Mouse (Mus musculus) 416B (cell line): ENCODE results near the gene Il1rap.
A peak's percentile ranks its signal among the peaks of the same experiment; 100 is the strongest.

Experiments used
- DNase-seq: peaks from one replicate; pipeline ENCODE4 v3.0.0; 2011; ENCODE audit warnings: low read depth

Gene Il1rap

DNA sequence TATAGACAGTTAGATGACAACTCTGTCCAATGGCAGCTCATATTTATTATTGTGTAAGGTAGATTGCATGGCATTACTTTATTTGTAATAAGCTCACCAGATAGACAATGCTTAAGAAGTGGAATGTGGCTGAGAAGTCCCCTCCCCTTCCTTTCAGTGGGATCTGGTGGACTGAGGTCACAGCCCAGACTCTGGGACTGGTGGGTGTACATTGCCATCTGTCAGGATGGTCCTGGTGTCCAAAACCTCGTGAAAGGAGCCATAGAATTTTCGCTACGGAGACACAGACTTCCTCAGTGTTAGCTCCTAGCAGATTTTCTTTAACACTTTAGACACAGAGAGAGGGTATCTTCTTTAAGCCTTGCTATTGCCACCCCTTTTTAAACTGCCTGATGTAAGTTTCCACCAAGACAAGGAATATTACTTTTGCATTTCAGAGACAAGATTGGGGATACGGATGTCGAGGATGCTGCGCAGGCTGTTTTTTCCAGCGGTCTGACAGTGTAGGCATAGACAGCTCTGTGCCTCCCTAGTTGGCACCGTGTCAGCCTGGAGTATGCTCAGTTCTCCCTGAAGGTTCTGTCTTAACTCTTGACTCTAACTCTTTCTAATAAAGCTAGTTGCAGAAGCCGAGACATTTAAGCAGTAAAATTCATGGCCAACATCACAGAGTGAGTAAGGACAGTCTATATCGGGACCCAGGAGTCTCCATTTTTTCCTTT, 31.2 kb downstream of the Il1rap start:
- no peak for DNase-seq

DNA sequence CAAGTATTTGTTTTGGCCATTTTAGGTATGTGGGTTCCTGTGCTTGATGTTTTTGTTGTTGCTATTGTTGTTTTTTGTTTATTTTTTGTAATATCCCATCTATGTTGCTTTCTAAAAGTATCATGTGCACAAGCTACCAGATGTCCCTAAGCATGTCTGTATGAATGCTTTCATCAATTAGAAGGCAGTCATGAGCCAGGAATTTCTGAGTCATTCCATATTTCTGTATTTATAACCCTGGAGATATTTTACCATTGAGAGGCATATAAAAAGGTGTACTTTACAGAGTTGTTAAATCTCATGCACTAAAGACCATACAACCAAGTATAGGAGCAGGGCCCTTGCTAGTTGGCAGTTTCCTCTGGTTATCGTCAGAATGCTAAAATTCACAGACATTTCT, 41.6 kb downstream of the Il1rap start:
- no peak for DNase-seq

DNA sequence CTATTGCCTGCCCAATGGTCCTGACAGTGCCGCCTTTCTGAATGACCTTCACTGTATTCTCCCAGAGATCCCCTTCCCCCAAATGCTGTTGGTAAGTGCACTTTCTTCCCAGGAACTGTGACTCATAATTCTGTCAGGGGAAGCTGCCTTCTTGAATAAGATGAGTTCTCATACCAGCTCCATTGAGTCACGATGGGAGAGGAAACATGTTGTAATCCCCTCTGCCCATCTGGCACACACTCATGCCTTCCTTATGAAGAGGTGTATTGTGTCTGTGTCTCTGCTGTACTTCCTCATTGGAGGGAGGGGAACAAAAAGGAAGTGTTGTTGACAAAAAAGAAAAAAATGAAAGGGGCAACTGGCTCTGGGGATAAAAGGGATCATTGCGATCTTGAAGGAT, 44.6 kb downstream of the Il1rap start:
- DNase-seq = peak; percentile 54

DNA sequence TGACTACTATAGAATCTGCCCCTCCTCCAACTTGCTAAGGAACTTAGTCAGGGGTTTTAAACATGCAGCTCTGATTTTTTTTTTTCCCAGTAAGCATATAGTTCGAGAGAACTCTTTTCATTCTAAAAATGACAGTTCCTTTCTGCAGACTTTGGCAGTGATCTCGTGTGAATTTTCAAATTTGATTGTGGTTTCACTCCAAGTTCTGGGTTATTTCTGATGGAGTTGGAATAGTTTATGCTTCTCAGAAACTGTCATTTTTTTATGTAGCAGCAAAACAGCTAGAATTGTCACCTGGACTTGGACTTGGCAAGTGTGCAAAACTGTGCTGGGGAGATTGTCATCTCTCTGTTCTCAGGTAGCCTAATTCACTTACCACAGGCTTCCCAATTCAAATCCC, 53.3 kb downstream of the Il1rap start:
- no peak for DNase-seq

DNA sequence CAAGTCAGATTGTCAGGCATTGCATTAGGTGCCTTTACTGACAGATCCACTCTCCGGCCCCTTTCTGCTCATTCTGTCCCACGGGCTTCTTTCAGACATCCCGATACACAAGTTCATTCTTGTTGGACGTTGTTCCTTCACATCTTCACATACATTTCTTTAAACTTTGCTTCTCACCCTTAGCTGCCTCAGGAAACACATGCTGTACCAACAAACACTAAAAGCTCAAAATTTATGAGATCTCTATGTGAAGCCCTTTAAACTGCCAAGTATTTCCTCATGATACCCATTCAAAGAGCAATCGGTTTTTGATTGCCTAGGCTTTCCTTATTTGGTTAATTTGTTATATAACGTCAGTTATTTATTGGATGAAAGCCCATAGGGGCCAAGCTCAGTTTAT, 61.6 kb downstream of the Il1rap start:
- no peak for DNase-seq

DNA sequence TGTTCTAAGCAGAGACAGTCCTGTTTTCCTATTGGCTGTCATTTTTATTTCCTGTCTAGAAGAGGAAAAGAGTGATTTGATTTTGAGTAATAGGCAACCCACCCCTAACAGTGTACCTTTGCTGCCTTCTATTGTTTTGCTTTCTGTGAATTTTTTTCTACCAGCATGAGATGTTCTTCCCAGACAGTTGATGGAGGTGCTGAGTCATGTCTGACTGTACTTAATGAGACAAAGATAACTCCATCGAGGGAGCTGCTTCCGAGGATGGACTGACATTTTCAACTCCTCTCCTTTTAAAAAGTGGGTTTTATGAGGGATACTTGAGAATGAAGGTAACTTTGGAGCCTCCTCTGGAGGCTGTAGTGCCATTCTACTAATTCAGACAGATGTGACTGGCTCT, 64.6 kb downstream of the Il1rap start:
- no peak for DNase-seq

DNA sequence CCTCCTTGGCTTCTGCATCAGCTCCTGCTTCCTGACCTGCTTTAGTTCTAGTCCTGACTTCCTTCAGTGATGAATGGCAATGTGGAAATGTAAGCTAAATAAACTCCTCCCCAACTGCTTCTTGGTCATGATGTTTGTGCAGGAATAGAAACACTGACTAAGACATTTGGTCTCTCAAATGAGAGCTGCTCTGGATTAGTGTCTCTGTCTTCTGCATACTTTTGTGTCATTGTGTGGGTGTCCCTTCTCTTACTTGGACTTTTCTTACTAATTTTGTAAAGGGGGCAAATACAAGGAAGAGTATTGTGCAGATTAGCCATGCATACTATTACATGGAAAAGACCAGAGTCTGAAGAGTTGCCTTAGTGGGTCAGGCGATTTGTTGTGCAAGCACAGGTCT, 65.5 kb downstream of the Il1rap start:
- DNase-seq = no peak

DNA sequence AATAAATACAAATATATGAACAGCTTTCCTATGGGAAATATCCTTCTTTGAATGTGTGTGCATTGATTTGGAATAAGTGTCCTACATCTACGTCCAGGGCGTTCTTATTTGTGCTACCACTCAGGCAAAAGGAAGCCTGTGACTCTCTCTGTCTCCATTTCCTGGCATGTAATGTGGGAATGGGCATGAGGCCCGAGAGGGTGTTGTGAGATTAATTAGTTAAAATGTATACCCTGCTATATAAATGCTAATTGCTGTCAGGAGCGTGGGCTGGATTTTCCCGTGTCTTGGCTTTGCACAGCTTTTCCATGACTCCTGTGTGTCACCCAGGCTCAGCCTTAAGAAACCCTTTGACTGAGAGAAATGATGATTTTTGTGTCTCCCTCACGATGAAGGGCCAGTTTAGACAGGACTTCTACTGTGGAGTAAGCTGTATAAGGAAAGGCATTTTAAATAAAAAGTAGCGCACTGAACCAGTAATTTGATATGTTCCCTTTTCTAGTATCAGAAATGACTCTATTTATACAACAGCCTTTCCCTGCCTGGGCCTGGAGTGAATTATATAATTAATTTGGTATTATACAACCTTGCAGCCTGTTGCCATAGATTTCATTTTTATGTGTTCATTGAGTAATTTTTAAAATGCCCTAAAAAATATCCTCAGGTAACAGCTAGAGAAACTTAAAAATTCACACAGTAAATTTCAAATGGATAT, 81.4 kb downstream of the Il1rap start:
- DNase-seq = no peak

DNA sequence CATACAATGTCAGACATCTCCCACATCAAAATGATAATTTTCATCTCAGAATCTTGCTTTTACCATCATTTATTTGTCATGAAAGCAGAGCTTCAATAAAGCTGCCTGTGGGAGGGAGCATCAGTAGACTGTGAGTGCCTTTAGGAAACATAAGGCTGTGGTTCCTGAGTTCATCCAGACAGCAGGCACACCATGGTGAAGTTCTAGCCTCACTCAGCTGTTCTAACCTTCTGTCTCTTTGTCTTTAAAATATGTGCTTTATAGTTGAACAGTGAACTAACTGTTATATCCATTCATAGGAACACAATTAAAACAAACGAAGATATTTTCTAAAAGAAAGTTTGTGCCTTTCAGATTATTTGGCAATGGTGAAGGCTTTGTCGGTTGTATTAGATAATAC, 84.9 kb downstream of the Il1rap start:
- no peak for DNase-seq

DNA sequence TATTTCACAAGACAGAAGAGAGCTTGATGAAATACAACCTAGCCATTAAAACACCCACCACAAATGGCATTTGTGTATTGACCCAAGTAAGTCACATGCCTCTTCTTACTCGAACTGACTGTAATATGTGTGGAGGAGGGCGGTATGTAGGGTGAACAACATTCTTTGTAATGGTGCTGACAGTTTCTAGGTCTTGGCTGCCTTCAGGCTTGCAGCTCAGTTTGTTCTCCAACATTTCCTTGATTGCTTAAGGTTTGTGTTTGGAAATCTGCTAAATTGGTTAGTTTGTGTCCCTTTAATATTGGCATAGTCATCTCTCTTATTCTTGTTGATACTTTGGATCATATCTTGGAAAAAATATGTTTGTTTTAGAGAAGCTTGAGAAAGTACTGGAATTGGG, 87.6 kb downstream of the Il1rap start:
- DNase-seq = no peak

DNA sequence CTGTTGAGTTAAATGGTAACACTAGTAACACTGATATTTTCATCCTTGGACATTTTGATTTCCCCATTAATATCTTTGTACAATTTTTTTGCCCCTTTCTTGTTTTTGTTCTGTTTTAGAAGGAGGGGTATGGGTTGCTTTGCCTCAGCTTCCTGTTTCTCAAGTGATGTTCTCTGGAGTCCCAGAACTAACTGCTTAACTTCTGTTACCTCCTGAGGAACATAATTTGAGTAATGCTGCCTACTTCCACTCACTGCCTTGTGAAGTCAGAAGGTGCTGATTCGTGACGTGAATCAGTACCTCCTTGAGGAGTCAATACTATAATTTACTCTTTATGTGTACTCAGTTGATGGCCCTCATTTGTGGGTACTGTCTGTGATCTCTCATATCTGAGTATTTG, 98.9 kb downstream of the Il1rap start:
- DNase-seq = no peak

DNA sequence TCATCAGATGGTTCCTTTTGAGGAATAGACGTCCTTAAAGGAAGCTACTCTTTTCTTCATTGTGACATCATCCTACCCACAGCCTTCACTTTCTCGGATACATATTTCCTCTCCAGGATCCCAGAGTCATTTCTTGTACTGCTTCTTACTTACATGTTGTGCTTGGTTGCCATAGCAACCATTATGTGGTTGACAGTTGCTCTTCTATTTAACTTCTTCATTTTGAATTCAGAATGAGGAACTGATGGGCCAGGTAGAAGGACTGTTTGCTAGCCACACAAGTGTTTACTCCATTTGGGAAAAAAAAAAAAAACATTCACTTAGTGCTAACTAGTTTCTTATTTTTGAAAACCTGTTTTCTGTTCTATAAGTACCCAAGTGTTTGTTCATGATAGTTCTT, 108.3 kb downstream of the Il1rap start:
- DNase-seq = peak; percentile 32

DNA sequence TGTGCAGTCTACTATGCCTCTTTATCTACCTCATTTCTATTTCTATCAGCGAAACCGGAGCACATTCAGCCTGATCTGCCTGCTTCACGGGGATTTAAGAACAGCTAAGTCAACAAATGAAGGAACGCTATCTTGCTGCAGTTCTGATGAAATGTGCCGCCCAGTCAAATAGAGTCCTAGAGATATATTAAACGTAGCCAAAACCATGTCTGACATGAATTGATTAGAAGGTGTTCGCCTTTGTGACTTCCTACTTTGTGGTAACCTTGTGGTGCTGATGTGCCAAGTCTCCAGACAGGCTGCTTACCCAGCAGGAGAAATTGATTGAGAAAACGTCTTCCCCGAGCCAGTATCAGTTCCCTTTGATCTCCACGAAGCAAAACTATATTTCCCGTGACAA, 109.8 kb downstream of the Il1rap start:
- peak; percentile 1 for DNase-seq

DNA sequence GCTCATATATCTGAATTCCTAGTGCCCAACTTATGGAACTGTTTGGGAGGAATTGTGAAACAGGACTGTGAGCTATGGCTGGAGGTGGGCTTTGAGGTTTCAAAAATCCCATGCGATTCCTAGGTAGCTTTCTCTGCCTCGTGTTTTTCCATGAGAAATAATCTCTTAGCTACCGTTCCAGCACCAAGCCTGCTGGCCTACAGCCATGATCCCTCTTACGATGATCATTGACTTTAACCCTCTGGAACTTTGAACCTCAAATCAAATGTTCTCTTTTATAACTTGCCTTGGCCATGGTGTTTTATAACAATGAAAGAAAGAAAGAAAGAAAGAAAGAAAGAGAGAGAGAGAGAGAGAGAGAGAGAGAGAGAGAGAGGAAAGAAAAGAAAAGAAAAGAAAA, 116.6 kb downstream of the Il1rap start:
- no peak for DNase-seq

DNA sequence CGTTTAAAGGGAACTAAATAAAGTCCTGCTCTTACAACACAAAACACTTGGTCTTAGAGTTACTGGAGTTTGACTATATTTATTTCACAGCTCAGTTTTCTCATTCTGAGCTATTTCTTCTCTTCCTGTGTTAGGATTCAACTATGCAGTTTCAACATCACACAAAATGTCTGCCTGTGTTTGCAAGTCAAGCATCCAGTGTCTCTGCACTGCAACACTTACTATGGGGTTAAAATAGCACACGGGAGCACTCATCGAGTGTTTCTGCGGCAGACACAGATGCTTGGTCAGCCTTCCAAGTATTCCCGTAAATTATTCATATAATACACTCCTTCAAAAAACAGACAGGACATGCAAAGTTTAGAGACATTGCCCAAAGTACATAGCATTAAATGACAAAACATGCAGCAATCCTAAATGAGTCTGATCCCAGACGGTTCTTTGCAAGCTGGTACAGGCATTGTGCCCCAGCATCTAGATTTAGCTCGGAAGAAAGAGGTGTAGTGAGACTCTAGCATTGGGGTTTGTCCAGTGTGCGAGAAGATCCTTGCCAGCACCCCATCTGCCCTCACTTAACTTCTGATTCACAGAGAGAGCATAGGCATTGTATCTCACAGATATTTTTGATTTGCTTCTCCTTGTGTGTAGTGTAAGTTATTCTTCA, 119.1 kb downstream of the Il1rap start:
- no peak for DNase-seq

DNA sequence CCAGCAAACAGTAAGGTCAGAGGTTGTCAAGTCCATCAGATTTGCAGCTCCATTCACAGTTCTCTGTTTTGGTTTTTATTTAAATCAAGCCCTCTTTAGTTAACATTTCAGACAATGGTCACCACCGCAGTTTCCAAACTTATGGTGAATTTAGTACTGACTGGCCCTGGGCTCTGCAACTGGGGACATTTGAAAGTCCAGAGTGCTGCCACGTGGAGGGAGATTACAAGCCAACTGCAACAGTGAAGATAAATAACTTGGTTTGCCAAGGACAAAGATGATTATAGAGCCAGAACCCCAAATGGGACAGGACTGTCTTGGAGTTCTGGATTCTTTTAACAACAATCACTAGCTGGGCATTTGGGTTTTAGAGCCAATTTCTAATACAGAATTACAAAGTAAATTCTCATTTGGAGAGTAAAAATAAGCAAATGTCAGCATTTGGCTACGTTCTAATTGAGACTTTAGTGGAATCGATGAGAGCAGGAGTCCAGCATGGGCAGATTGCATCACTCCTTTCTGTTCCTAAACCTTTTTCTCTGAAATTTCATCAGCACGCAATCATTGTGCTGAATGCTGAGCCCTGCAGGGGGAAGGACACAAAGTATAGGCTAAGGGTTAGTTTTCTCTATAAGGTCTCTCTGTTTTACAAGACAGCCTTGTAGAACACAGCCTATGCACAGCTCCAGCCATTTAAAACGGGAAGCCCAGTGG, 124.3 kb downstream of the Il1rap start:
- DNase-seq = no peak

DNA sequence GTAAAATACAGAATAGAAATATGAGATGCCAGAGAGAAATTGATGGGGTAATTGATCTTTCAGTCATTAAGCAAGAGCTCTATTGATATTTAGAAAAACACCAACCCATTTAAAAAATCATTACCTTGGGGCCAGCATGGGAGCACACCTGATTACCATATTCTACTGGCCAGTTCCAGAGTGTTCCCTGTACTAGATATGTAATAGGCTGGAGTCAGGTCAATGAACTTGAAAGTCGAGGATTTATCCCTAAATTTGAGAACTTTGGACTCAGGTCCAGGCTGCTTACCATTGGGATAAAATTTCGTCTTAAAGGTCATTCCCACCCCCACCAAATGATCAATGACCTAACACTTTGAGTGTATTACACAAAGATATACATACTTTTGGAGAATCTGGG, 125.0 kb downstream of the Il1rap start:
- DNase-seq = no peak

DNA sequence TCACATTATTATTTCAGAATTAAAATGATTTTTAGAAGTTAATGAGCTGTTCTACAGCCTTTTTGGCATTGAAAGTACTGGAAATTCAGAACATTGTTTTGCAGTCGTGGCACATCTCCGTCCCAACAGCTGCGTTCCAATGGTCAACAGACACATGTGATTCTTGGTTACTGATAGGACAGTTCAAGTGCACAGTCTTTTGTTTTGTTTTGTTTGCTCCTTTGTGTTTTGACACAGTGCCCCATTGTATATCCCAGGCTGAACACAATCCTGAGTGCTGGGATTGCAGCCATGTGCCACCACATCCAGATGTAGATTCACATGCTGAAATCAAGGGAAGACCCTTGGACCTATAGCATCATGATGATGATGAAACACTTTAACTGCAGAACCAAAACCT, 129.4 kb downstream of the Il1rap start:
- no peak for DNase-seq

DNA sequence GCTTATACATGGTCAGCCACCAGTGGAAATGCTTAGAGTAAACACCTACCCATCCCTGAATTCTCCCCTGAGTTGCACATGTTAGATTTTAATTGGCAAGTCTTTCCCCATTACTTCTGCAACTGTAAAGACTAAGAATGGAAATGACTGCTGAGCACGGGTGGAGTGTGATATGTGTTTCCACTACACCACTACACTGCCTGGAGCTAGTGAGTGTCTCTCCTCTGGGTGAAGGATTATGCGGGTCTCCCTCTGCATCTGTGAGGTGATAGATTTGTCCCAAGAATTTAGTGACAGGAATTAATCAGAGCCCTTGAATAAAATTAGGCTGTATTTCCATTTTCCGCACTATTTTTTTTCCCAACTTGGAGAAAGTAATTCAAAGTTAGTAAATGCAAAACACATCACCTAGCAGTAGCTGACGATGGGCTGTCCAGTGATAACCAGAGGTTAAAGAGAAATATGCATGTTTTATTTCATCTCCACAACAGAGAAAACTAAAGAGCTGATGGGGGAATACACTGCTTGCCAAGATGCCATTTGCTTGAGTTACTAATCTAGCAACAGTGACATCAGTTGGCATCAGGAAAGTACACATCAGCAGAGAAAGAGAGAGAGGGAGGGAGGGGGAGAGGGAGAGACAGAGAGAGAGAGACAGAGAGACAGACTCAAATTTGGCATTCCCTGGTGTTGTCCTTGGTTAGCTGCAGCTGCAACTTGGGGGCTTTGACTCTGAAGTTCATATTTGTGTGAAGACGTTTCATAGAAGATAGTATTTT, 132.2 kb downstream of the Il1rap start:
- DNase-seq = no peak

DNA sequence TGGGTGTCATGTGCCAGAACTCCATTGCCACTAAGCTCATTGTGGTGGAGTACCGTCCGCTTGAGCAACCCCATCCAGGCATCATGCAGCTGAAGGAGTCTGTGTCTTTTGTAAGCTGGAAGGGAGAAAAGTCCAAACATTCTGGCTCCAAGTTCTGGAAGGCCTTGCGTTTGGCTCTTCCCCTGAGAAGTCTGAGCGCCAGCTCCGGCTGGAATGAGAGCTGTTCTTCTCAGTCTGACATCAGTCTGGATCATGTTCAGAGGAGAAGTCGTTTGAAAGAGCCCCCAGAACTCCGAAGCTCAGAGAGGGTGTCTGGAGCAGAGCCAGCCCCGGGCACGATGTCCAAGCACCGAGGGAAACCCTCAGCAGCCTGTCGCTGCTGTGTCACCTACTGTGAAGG, 141.0 kb downstream of the Il1rap start:
- DNase-seq = no peak

DNA sequence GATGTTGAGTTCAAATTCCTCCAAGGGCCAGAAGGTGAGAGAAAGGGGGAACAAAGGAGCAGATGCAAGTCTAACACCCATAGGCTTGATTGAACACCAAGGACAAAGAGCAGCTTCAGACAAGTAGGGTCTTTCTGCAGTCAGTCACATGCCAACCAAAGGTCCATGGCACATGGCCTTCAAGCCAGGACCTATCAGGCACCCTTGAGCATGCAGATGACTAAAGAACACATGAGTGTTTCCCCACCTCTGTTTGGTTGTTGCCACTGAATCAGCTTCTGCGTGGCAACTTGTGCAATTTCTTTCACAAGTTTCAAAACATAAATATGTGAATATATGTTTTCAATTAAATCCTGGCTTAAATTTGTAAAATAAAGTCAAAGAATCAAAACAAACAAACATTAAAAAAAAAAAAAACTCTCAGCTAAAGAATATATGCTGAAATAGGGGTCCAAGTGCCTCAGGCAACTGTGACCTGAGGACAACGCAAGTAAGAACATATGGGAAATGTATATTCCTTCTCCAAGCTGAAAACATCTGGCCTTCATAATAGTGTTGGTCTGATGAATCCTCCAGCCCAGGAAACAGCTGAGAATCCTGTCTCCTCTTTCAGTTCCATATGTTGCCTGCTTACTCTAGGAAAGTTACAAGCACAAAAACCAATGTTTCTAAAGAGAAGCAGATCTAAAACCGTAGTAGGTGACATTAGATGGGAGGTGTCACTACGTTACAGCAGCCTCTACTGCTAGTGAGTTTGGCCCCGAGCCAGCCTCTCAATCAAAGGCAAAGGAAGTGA, 142.6 kb downstream of the Il1rap start:
- DNase-seq = no peak
